Mouse (Mus musculus) forebrain, embryonic 12.5 days (tissue): ENCODE data around the gene Homer1. TPM values are rescaled to one million over a fixed set of nuclear protein-coding genes. Genes with fewer than 3 reads are reported as not detected.

Experiments used
- ATAC-seq: fragments of 200-750 bp; cut with Nextera tagmentation; 2 replicates; pipeline ENCODE4 v1.8.0; 2017; ENCODE audit warnings: moderate TSS enrichment; ENCODE audit not compliant: low FRiP score
- H3K27ac ChIP-seq: fragments of 300-500 bp; sonication (generic); 2 replicates; pipeline ENCODE4 v1.5.1; 2016; ENCODE audit warnings: mild to moderate bottlenecking
- H3K27me3 ChIP-seq: fragments of 300-500 bp; sonication (generic); 2 replicates; pipeline ENCODE4 v1.6.1; 2016; ENCODE audit warnings: mild to moderate bottlenecking
- H3K36me3 ChIP-seq: fragments of 300-500 bp; sonication (generic); replicated peaks from 2 replicates; pipeline ENCODE4 v1.6.1; 2016; ENCODE audit warnings: mild to moderate bottlenecking
- H3K4me1 ChIP-seq: fragments of 300-500 bp; sonication (generic); 2 replicates; pipeline ENCODE4 v1.6.1; 2016
- H3K4me2 ChIP-seq: fragments of 300-500 bp; sonication (generic); 2 replicates; pipeline ENCODE4 v1.6.1; 2016; ENCODE audit warnings: mild to moderate bottlenecking, moderate library complexity
- H3K4me3 ChIP-seq: fragments of 300-500 bp; sonication (generic); replicated peaks from 2 replicates; pipeline ENCODE4 v1.5.1; 2016; ENCODE audit warnings: mild to moderate bottlenecking
- H3K9ac ChIP-seq: fragments of 300-500 bp; sonication (generic); 2 replicates; pipeline ENCODE4 v1.6.1; 2016; ENCODE audit warnings: mild to moderate bottlenecking
- H3K9me3 ChIP-seq: fragments of 300-500 bp; sonication (generic); 2 replicates; pipeline ENCODE4 v1.6.1; 2016
- WGBS: fragments of 180-500 bp; shearing (Covaris S2); methylation state at CpG from one replicate; pipeline ENCODE4 v1.1.7; 2016; 5-methylcytosine and 5-hydroxymethylcytosine counted together
- polyA plus RNA-seq: library from polyadenylated mRNA; unstranded; fragments of >200 nt; fragmentation: Nextera tagmentation; extraction: Ambion mirVana; gene quantifications from 2 replicates; pipeline ENCODE4 v1.2.1, GENCODE M21; 2016

Gene Homer1
- polyA plus RNA-seq, 1 experiment from 2014 or later: 16.2 TPM

DNA sequence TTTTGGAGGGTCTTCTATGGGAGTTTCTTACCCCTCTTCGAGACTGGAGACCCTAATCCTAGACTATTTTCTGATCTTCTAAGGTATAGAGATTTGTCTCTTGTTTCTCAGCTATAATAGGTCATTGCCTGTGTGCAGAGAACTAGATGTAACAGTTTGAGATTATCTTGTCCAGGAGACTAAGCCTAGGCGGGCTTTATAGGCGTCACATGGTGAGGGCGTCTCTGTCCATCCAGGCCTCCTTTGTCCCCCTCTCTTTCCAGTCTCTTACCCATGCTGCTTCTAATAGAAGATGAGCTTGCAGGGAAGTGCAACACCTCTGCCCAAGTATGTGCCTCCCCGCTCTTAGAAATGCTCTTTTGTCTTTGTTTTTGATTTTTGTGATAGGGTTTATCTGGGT, 83.7 kb downstream of the Homer1 start:
- H3K27ac ChIP-seq: no peak overlapping the region
- no peak for ATAC-seq
- no peak overlapping the region for H3K4me2 ChIP-seq
- H3K9me3 ChIP-seq: no peaks in the 10 kb centered on the region
- H3K27me3 ChIP-seq: no peaks in the 10 kb centered on the region
- H3K9ac ChIP-seq: no peak overlapping the region
- no peaks in the 10 kb centered on the region for H3K4me1 ChIP-seq
- 91% methylated on average over 5 of the region's 5 CpGs for WGBS
- no peaks in the 10 kb centered on the region for H3K36me3 ChIP-seq
- H3K4me3 ChIP-seq: no peak overlapping the region

DNA sequence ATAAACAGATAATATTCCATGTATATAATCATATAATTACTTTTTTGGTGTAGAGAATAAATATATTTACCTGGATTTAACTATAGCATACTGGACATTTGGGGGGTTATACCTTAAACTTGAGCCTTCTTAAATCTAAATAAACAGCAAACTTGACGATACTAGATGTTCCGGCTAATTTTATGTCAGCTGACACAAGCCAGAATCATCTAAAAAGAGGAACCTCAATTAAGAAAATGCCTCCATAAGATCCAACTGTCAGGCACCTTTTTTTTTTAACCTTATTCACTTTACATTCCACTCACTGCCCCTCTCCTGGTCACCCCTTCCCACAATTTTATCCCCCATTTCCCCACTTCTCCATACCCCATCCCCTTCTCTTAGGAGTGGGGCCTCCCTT, 84.2 kb downstream of the Homer1 start:
- no peak for ATAC-seq
- no peak overlapping the region for H3K9ac ChIP-seq
- H3K9me3 ChIP-seq: no peaks in the 10 kb centered on the region
- no peak overlapping the region for H3K4me2 ChIP-seq
- no peaks in the 10 kb centered on the region for H3K36me3 ChIP-seq
- H3K27me3 ChIP-seq: no peaks in the 10 kb centered on the region
- no peaks in the 10 kb centered on the region for H3K4me1 ChIP-seq
- no peak overlapping the region for H3K4me3 ChIP-seq
- no peak overlapping the region for H3K27ac ChIP-seq
- WGBS: 93% methylated on average over 2 of the region's 2 CpGs

DNA sequence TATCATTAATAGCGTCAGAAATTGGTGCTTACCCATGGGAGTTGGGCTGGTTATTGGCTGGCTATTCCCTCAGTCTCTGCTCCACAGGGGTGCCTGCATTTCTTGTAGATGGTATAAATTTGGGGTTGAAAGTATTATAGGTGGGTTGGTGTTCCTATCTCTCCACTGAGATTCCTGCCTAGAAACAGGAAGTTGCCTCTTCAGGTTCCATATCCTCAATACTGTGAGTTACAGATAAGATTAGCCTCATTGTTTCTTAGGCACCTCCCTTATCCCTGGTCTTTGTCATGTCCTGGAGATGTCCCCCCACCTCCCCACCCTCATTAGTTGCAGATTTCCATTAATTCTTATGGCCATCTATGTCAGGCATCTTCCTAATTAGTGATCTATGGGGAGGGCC, 85.0 kb downstream of the Homer1 start:
- H3K27ac ChIP-seq: no peak overlapping the region
- H3K4me2 ChIP-seq: no peak overlapping the region
- H3K36me3 ChIP-seq: no peaks in the 10 kb centered on the region
- ATAC-seq: no peak
- no peaks in the 10 kb centered on the region for H3K27me3 ChIP-seq
- no peaks in the 10 kb centered on the region for H3K4me1 ChIP-seq
- H3K9me3 ChIP-seq: no peaks in the 10 kb centered on the region
- 72% methylated on average over 1 of the region's 1 CpGs for WGBS
- no peak overlapping the region for H3K9ac ChIP-seq
- H3K4me3 ChIP-seq: no peak overlapping the region

DNA sequence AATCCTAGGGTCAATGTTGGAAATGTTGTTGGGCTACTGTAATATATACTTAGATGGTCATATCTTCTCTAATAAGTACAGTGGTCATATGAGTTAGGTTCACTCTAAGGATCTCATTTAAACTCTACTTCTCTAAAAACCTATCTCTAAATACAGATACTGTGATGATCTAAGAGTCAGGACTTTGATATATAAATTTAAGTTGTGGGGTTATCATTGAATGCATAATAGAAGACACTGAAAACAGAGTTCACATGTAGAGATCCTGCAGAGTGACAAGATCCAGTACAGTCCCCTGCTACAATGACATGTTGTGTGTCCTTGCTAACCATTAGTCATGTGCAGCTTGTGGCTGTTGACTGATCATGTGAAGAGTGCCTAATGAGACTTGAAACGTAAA, 85.7 kb downstream of the Homer1 start:
- Histone ChIP-seq H3K4me3 (no peak overlapping the region), H3K9me3 (no peaks in the 10 kb centered on the region), H3K9ac (no peak overlapping the region), H3K4me1 (no peaks in the 10 kb centered on the region), H3K27ac (no peak overlapping the region), H3K27me3 (no peaks in the 10 kb centered on the region), H3K4me2 (no peak overlapping the region), H3K36me3 (no peaks in the 10 kb centered on the region)
- WGBS: 88% methylated on average over 1 of the region's 1 CpGs
- no peak for ATAC-seq

DNA sequence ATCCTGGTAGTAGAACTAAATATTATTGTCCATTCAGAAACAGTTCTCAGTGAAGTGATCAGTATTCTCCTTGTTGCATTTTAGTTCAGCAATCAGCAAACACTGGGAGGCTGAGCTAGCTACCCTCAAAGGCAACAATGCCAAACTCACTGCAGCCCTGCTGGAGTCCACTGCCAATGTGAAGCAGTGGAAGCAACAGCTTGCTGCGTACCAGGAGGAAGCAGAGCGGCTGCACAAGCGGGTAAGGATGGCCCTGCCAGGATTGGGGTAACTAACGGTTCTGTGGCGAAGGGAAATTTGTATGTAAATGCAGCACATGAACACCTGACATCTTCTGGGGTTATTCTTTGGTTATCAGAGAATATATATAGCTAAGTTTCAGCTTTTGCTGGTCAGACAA, 88.0 kb downstream of the Homer1 start:
- H3K27ac ChIP-seq: no peak overlapping the region
- no peak overlapping the region for H3K4me3 ChIP-seq
- 0 out of 2 replicates have a peak, but pooled peaks cover 3% of the 10 kb centered on the region for H3K36me3 ChIP-seq
- ATAC-seq: no peak
- H3K9ac ChIP-seq: no peak overlapping the region
- H3K27me3 ChIP-seq: no peaks in the 10 kb centered on the region
- no peak overlapping the region for H3K4me2 ChIP-seq
- 74% methylated on average over 5 of the region's 5 CpGs for WGBS
- no peaks in the 10 kb centered on the region for H3K9me3 ChIP-seq
- H3K4me1 ChIP-seq: no peaks in the 10 kb centered on the region

DNA sequence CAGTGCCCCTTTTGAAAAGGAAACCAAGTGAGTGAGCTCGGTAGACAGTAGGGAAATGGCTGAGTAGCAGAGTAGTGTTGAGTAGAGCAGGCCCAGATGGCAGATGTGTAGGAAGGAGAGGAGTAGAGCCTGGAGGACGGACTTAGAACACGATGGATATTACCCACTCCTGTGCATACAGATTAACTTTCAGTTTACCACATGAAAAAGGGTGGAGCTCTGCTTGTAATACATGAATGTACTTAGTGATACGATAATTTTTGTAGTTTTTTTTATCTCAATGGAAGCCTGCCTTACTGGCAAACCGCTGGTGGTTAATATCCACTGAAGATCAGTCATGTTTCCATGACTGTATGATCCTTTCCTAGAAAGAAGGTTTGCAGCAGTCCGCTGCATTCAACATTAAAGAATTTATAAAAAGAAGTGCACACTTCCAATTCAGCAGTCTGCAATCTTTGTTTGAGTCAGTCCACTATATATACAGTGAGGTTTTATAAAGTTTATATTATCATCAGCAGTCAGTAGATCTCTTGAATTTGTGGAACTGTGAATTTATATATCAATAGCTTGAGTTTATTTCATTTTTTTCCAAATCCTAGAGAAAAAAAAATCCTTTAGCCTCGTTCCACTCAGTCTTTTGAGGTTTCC, 89.3 kb downstream of the Homer1 start:
- H3K4me3 ChIP-seq: no peak overlapping the region
- H3K36me3 ChIP-seq: peaks cover 3% of the 10 kb centered on the region; the same call in 1 of the 2 replicates
- H3K27me3 ChIP-seq: no peaks in the 10 kb centered on the region
- no peak overlapping the region for H3K9ac ChIP-seq
- no peak overlapping the region for H3K4me2 ChIP-seq
- H3K27ac ChIP-seq: no peak overlapping the region
- 80% methylated on average over 7 of the region's 7 CpGs for WGBS
- no peaks in the 10 kb centered on the region for H3K9me3 ChIP-seq
- no peaks in the 10 kb centered on the region for H3K4me1 ChIP-seq
- no peak for ATAC-seq

DNA sequence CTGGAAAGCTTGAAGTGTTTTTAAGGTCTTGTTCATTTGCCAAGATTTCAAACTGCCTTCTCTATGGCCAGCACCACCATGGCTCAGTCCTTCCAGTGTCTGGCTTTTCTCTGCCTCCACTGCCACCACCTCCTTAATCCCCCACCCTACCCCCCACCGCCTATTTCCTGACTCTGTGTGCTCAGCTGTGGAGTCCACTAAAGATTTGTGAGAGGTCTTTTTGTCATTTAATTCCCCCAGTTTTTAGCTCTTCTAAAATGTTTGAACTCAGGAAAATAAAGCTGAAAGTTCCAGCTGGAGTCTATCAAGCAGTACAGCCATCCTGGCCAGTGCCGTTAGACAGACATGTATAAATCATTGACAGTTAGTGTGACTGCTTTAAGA, 89.8 kb downstream of the Homer1 start:
- Histone ChIP-seq H3K9ac (no peak overlapping the region), H3K9me3 (no peaks in the 10 kb centered on the region), H3K4me3 (no peak overlapping the region), H3K4me2 (no peak overlapping the region), H3K4me1 (no peaks in the 10 kb centered on the region), H3K36me3 (peaks cover 3% of the 10 kb centered on the region; the same call in 1 of the 2 replicates), H3K27ac (no peak overlapping the region), H3K27me3 (no peaks in the 10 kb centered on the region)
- 51% methylated on average over 2 of the region's 2 CpGs for WGBS
- no peak for ATAC-seq

DNA sequence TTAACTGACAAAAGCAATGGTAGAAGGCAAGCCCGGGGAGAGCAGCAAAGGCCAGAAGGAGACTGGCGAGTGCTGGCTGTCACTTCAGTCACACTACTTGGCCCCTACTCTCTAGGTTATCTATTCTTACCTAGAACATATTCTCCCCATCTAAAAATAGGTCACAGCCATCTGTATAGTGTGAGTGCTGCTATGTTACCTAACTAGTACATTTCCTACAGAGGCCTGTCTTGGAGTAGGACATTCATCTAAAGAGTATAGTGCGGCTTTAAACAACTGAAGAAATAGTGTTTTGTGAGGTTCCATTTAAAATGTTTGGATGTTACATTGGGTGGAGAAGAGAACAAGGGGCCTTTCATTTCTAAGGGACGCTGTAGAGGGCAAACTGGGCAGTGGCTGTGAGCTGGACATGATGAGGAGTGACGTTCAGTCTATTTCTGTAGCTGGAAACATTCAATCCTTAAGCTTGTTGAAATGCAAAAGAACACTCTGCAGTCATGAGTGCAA, 100.3 kb downstream of the Homer1 start:
- Histone ChIP-seq H3K4me1 (no peaks in the 10 kb centered on the region), H3K27ac (no peak overlapping the region), H3K9ac (no peak overlapping the region), H3K9me3 (no peaks in the 10 kb centered on the region), H3K4me3 (no peak overlapping the region), H3K36me3 (peaks cover 17% of the 10 kb centered on the region), H3K4me2 (no peak overlapping the region), H3K27me3 (no peaks in the 10 kb centered on the region)
- no peak for ATAC-seq
- 94% methylated on average over 5 of the region's 5 CpGs for WGBS

DNA sequence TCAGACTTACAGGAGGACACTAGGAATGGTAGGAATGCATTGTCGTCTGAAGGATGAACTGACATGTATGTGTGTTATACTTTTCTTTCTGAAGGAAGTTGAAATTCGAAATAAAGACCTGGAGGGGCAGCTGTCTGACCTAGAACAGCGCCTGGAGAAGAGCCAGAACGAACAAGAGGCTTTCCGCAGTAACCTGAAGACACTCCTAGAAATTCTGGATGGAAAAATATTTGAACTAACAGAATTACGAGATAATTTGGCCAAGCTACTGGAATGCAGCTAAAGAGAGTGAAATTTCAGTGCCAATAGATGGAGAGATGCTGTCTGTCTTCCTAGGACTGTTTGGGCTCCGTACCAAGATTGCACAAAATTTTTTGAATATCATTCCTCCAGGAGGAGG, 102.5 kb downstream of the Homer1 start:
- Histone ChIP-seq H3K27me3 (no peaks in the 10 kb centered on the region), H3K27ac (no peak overlapping the region), H3K9me3 (no peaks in the 10 kb centered on the region), H3K9ac (no peak overlapping the region), H3K4me3 (no peak overlapping the region), H3K4me2 (no peak overlapping the region), H3K4me1 (no peaks in the 10 kb centered on the region), H3K36me3 (peaks cover 12% of the 10 kb centered on the region)
- 91% methylated on average over 7 of the region's 7 CpGs for WGBS
- no peak for ATAC-seq

DNA sequence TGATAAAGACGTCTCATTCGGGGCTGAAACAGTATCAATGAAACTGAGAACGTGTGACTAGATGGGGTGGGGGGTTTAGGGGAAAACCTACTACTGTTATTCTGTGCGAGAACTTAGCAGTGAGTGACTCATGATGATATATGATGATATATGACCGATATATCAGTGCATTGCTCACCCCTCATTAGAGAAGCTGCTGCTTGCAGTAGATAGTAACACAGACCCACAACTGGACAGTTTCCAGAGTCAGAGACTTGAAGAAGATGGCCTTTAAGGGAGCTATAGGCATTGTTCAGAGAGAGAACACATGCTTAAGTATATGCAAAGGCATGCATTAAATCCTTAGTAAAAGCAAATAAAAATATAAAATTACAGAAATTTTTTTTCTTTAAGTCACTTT, 107.4 kb downstream of the Homer1 start:
- H3K9ac ChIP-seq: no peak overlapping the region
- H3K4me1 ChIP-seq: no peaks in the 10 kb centered on the region
- no peak overlapping the region for H3K4me3 ChIP-seq
- H3K27ac ChIP-seq: no peak overlapping the region
- WGBS: 92% methylated on average over 5 of the region's 5 CpGs
- ATAC-seq: no peak
- no peaks in the 10 kb centered on the region for H3K9me3 ChIP-seq
- H3K4me2 ChIP-seq: no peak overlapping the region
- H3K36me3 ChIP-seq: peaks cover 4% of the 10 kb centered on the region
- no peaks in the 10 kb centered on the region for H3K27me3 ChIP-seq

DNA sequence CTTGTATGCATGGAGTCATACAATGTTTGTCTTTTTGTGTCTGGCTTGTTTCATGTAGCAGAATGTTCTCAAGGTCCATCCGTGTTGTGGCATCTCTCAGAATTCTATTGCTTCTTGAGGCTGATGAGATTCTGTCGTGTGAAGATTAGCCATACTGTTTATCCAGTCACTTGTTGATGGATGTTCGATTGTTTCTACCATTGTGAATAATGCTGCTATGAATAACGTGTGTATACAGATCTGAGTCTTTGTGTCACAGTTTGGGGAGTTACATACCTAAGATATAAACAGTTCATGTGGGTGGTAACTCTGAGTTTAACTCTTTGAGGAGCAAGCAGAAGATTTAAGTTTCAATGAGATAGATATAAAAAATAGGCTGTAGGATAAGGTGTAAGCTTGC, 110.9 kb downstream of the Homer1 start:
- no peak overlapping the region for H3K27ac ChIP-seq
- no peaks in the 10 kb centered on the region for H3K4me1 ChIP-seq
- H3K9me3 ChIP-seq: no peaks in the 10 kb centered on the region
- H3K9ac ChIP-seq: no peak overlapping the region
- H3K36me3 ChIP-seq: peaks cover 4% of the 10 kb centered on the region; the same call in 1 of the 2 replicates
- H3K4me2 ChIP-seq: no peak overlapping the region
- no peaks in the 10 kb centered on the region for H3K27me3 ChIP-seq
- no peak overlapping the region for H3K4me3 ChIP-seq
- no peak for ATAC-seq
- WGBS: 88% methylated on average over 4 of the region's 4 CpGs

DNA sequence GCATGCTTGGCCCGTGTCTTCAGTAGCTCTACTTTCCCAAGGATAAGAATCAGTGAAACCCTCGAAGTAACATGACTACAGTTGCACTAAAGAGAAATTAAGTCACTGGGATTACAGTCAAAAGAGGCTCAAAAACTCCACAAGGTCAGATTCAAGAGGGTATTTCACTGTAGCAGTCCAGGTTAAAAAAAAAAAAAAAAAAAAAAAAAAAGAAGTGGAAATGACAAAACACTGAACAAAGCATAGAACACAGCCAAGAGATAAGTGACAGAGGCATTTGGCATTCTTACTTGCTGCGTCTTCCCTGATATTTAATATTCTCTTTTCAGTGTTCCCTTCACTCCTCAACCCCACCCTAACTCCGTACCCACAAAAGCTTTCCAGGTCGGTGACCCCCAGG, 115.6 kb downstream of the Homer1 start:
- no peaks in the 10 kb centered on the region for H3K36me3 ChIP-seq
- WGBS: 89% methylated on average over 5 of the region's 5 CpGs
- ATAC-seq: no peak

DNA sequence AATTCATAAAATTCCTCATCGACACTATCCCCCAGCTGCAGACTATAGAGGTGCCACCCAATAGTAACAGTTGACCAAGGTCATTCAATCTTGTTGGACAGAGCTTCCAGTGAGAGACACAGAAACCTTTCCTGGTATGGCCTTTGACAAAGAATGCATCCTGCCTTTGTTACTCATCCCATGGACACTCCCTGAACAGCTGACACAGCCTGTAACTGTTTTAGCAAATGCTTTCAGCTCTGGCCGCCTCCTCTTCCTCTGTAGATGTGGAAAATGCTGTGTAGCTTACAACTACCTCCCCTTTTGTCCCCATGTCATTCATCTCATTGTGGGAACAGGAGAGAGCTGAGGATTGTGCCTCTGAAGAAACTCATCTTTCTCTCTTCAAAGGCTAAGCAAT, 118.9 kb downstream of the Homer1 start:
- no peaks in the 10 kb centered on the region for H3K27me3 ChIP-seq
- no peak for ATAC-seq
- H3K9me3 ChIP-seq: no peaks in the 10 kb centered on the region
- no peak overlapping the region for H3K4me3 ChIP-seq
- H3K27ac ChIP-seq: no peak overlapping the region
- no peak overlapping the region for H3K9ac ChIP-seq
- H3K4me2 ChIP-seq: no peak overlapping the region
- 88% methylated on average over 2 of the region's 2 CpGs for WGBS
- no peaks in the 10 kb centered on the region for H3K36me3 ChIP-seq
- no peaks in the 10 kb centered on the region for H3K4me1 ChIP-seq

More for the DNA sequence above, 115.6 kb downstream of the Homer1 start:
- Histone ChIP-seq H3K4me2 (no peak overlapping the region), H3K27me3 (no peaks in the 10 kb centered on the region), H3K9ac (no peak overlapping the region), H3K4me3 (no peak overlapping the region), H3K9me3 (no peaks in the 10 kb centered on the region), H3K27ac (no peak overlapping the region), H3K4me1 (no peaks in the 10 kb centered on the region)
